In the genomic region with DNA sequence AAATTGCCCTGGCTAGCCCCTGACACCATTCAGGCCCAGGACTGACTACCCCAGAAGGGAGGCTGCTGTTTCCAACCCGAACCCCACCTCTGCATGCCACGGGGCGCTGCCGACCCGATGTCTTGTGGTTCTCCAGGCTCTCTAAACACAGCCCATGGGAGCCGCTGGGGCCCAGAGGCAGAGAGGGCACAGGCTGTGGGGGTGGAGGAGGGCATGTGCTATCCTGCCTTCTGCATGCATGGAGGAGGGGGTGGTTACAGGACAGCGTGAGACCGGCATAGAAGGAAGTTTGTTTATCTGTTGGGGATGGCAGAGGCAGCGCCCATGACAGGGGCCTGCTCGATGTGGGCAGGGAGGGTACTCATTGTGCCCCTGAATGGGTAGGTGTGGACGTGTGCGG, we compare ENCODE assay signal across 27 mouse cellular contexts. TPM values are rescaled to one million over a fixed set of nuclear protein-coding genes. Genes with fewer than 3 reads are reported as not detected.
DNase-seq lines count a peak whose midpoint lies in the region; ATAC-seq and TF ChIP-seq lines count a peak whose summit lies in the region.
"Had no signal": no experiment of that assay in that cellular context is flagged by ENCODE, and none has a peak within 500 bp of the region (broad histone marks: within the 10 kb centered on the region; RNA-seq: fewer than 3 reads in every experiment).

No protein-coding gene starts in this region.

- H3K36me3 ChIP-seq in liver, embryonic 13.5 days, result no peaks in the 10 kb centered on the region
- H3K36me3 ChIP-seq in E14TG2a.4 (ENCODE audit: insufficient read depth, low read length), result no peaks in the 10 kb centered on the region
- no peaks in the 10 kb centered on the region for H3K36me3 ChIP-seq in embryonic facial prominence, embryonic 10.5 days (replicated peaks)
- H3K36me3 ChIP-seq in limb, embryonic 11.5 days (ENCODE audit: control insufficient read depth, insufficient read depth, low read length), result no peaks in the 10 kb centered on the region
- H3K36me3 ChIP-seq: embryonic facial prominence, embryonic 13.5 days; forebrain, embryonic 12.5 days; G1E; heart, embryonic 15.5 days; hindbrain, embryonic 13.5 days had no signal

- H3K27me3 ChIP-seq in liver, embryonic 13.5 days, result 0 out of 2 replicates have a peak, but pooled peaks cover 3% of the 10 kb centered on the region
- no peaks in the 10 kb centered on the region for H3K27me3 ChIP-seq in E14TG2a.4 (ENCODE audit: insufficient read depth, low read length)
- H3K27me3 ChIP-seq in embryonic facial prominence, embryonic 10.5 days (replicated peaks; ENCODE audit: low read depth, poor library complexity, severe bottlenecking), result no peaks in the 10 kb centered on the region
- no peaks in the 10 kb centered on the region for H3K27me3 ChIP-seq in limb, embryonic 11.5 days (ENCODE audit: control insufficient read depth, insufficient read depth, low read length)
- H3K27me3 ChIP-seq: embryonic facial prominence, embryonic 13.5 days; forebrain, embryonic 12.5 days; heart, embryonic 15.5 days had no signal

- no peak overlapping the region for H3K9ac ChIP-seq in liver, embryonic 13.5 days
- no peak overlapping the region for H3K9ac ChIP-seq in limb, embryonic 11.5 days (ENCODE audit: low read length)
- H3K9ac ChIP-seq: embryonic facial prominence, embryonic 13.5 days; forebrain, embryonic 12.5 days; heart, embryonic 15.5 days; hindbrain, embryonic 13.5 days had no signal

- peak; percentile 18; the same call in 1 of the 2 replicates for ATAC-seq in liver, embryonic 13.5 days (ENCODE audit: low read depth)
- ATAC-seq in limb, embryonic 11.5 days (ENCODE audit: insufficient number of reproducible peaks, low FRiP score, low TSS enrichment, low read depth), result no peak
- ATAC-seq: forebrain, embryonic 16.5 days; hindbrain, postnatal 0 days had no signal

- TF ChIP-seq CTCF in E14TG2a.4 (conservative IDR thresholded peaks at IDR 0.05; ENCODE audit: low read length), result no peak

- WGBS in liver, embryonic 13.5 days (ENCODE audit: insufficient replicate concordance), result 61% methylated on average over 12 of the region's 12 CpGs
- WGBS in embryonic facial prominence, embryonic 10.5 days, result 84% methylated on average over 12 of the region's 12 CpGs
- 79% methylated on average over 12 of the region's 12 CpGs for WGBS in limb, embryonic 11.5 days

- no peaks in the 10 kb centered on the region for H3K9me3 ChIP-seq in liver, embryonic 13.5 days (replicated peaks)
- H3K9me3 ChIP-seq in E14TG2a.4 (ENCODE audit: low read length), result no peaks in the 10 kb centered on the region
- no peaks in the 10 kb centered on the region for H3K9me3 ChIP-seq in embryonic facial prominence, embryonic 10.5 days
- H3K9me3 ChIP-seq in limb, embryonic 11.5 days (ENCODE audit: control insufficient read depth, low read length), result no peaks in the 10 kb centered on the region
- H3K9me3 ChIP-seq: embryonic facial prominence, embryonic 13.5 days; forebrain, embryonic 12.5 days; G1E; heart, embryonic 15.5 days; hindbrain, embryonic 13.5 days had no signal

- DNase-seq in liver, embryonic 13.5 days, result no peak
- DNase-seq in liver, result no peak
- no peak for DNase-seq in embryonic facial prominence, embryonic 10.5 days (ENCODE audit: low spot score)
- no peak for DNase-seq in limb, embryonic 11.5 days (ENCODE audit: low spot score)
- DNase-seq in layer of hippocampus, postnatal 25 days (ENCODE audit: extremely low spot score in 1 of 2, low spot score in 1 of 2), result no peak
- DNase-seq in frontal cortex, postnatal 25 days (ENCODE audit: low spot score in 2 of 2), result no peak
- no peak for DNase-seq in retina, embryonic 14.5 days (ENCODE audit: low spot score)
- DNase-seq: adrenal gland, postnatal 10 days; cerebellum, adult 11-12 months; cerebellum, adult 9-10 months; cerebellum, postnatal 25 days; gastrocnemius, postnatal 36 days; heart, adult 18-20 months; heart, postnatal 14 days had no signal

- H3K4me3 ChIP-seq in liver, embryonic 13.5 days (replicated peaks), result no peak overlapping the region
- H3K4me3 ChIP-seq in E14TG2a.4 (replicated peaks; ENCODE audit: low read length), result peak overlapping the region; percentile 41
- no peak overlapping the region for H3K4me3 ChIP-seq in embryonic facial prominence, embryonic 10.5 days
- H3K4me3 ChIP-seq in limb, embryonic 11.5 days (ENCODE audit: low read depth, low read length), result no peak overlapping the region
- H3K4me3 ChIP-seq: embryonic facial prominence, embryonic 13.5 days; erythroblast, embryonic 14.5 days; forebrain, embryonic 12.5 days; heart, embryonic 15.5 days; hindbrain, embryonic 13.5 days had no signal

- no peak overlapping the region for H3K27ac ChIP-seq in liver, embryonic 13.5 days
- 0 out of 2 replicates have a peak overlapping the region, but pooled peaks have one; percentile 14 for H3K27ac ChIP-seq in embryonic facial prominence, embryonic 10.5 days (replicated peaks)
- 0 out of 2 replicates have a peak overlapping the region, but pooled peaks have one; percentile 30 for H3K27ac ChIP-seq in limb, embryonic 11.5 days (replicated peaks; ENCODE audit: low read depth, low read length)
- H3K27ac ChIP-seq: forebrain, embryonic 12.5 days; heart, embryonic 15.5 days; hindbrain, embryonic 13.5 days; hindbrain, postnatal 0 days had no signal

- no peak overlapping the region for H3K4me2 ChIP-seq in liver, embryonic 13.5 days
- H3K4me2 ChIP-seq in limb, embryonic 11.5 days (ENCODE audit: low read depth, severe bottlenecking), result no peak overlapping the region
- H3K4me2 ChIP-seq: embryonic facial prominence, embryonic 13.5 days; forebrain, embryonic 12.5 days; heart, embryonic 11.5 days; heart, embryonic 15.5 days; hindbrain, embryonic 13.5 days had no signal

- H3K4me1 ChIP-seq in liver, embryonic 13.5 days (replicated peaks), result no peaks in the 10 kb centered on the region
- H3K4me1 ChIP-seq in E14TG2a.4 (replicated peaks; ENCODE audit: low read depth, low read length), result peaks cover 75% of the 10 kb centered on the region
- H3K4me1 ChIP-seq in embryonic facial prominence, embryonic 10.5 days, result peaks cover 33% of the 10 kb centered on the region
- H3K4me1 ChIP-seq in limb, embryonic 11.5 days (ENCODE audit: control insufficient read depth, insufficient read depth, low read length), result peaks cover 3% of the 10 kb centered on the region; the same call in 1 of the 2 replicates
- H3K4me1 ChIP-seq: forebrain, embryonic 12.5 days had no signal

RNA-seq across cellular contexts. Expression of a gene that starts 18.0 kb away (rescaled TPM):
- 0.09 TPM in 1 of 2 replicates, not detected in the other for polyA plus RNA-seq in liver, embryonic 13.5 days (2015; fragmentation: Nextera tagmentation; extraction: Ambion mirVana)
- polyA plus RNA-seq in embryonic facial prominence, embryonic 10.5 days (2016; fragmentation: Nextera tagmentation; extraction: Ambion mirVana), result 0.28 and 0.44 TPM in 2 replicates
- 0.34 and 0.57 TPM in 2 replicates for polyA plus RNA-seq in limb, embryonic 11.5 days (2014; fragmentation: Nextera tagmentation; extraction: Ambion mirVana)
- total RNA-seq in layer of hippocampus, postnatal 25 days (2021), result 1 to 10 TPM; 2.8 to 3.1 TPM
- total RNA-seq: G1E; hematopoietic stem cell, adult 5-6 weeks had no signal
- polyA plus RNA-seq: erythroblast, embryonic 14.5 days; G1E had no signal

RNA-seq across cellular contexts. Expression of a gene that starts 48.5 kb away (rescaled TPM):
- polyA plus RNA-seq in liver, embryonic 13.5 days (2015; fragmentation: Nextera tagmentation; extraction: Ambion mirVana), result not detected in 2 replicates
- 0.21 and 0.37 TPM in 2 replicates for polyA plus RNA-seq in embryonic facial prominence, embryonic 10.5 days (2016; fragmentation: Nextera tagmentation; extraction: Ambion mirVana)
- polyA plus RNA-seq in limb, embryonic 11.5 days (2014; fragmentation: Nextera tagmentation; extraction: Ambion mirVana), result 0.21 and 0.33 TPM in 2 replicates
- total RNA-seq in layer of hippocampus, postnatal 25 days (2021), result under 1 TPM in 1 of 2 experiments, not detected in 1; 0.23 TPM
- total RNA-seq: adrenal gland, postnatal 10 days; G1E; gastrocnemius, adult 18-20 months; heart, adult 18-20 months; heart, postnatal 14 days; hematopoietic stem cell, adult 5-6 weeks had no signal
- polyA plus RNA-seq: cortical plate, adult 2 months; erythroblast, embryonic 14.5 days; forebrain, embryonic 12.5 days; forebrain, embryonic 16.5 days; G1E had no signal

RNA-seq across cellular contexts. Expression of a gene that starts 49.0 kb away (rescaled TPM):
- polyA plus RNA-seq in liver, embryonic 13.5 days (2015; fragmentation: Nextera tagmentation; extraction: Ambion mirVana), result 0.86 and 1.0 TPM in 2 replicates
- 2.4 and 3.0 TPM in 2 replicates for polyA plus RNA-seq in embryonic facial prominence, embryonic 10.5 days (2016; fragmentation: Nextera tagmentation; extraction: Ambion mirVana)
- polyA plus RNA-seq in limb, embryonic 11.5 days (2014; fragmentation: Nextera tagmentation; extraction: Ambion mirVana), result 2.2 and 2.4 TPM in 2 replicates
- 1 to 10 TPM in 1 of 2 experiments, under 1 TPM in 1; 0.99 to 1.4 TPM for total RNA-seq in layer of hippocampus, postnatal 25 days (2021)
- total RNA-seq: G1E; hematopoietic stem cell, adult 5-6 weeks had no signal
- polyA plus RNA-seq: erythroblast, embryonic 14.5 days; G1E had no signal
